Mouse (Mus musculus): Measurements from ENCODE around the gene Zfp534.
"Not testable (repeated sequence)": the region's sequence is repeated elsewhere in the genome, so short reads cannot be mapped to it uniquely, and the experiment has no call there.

DNA sequence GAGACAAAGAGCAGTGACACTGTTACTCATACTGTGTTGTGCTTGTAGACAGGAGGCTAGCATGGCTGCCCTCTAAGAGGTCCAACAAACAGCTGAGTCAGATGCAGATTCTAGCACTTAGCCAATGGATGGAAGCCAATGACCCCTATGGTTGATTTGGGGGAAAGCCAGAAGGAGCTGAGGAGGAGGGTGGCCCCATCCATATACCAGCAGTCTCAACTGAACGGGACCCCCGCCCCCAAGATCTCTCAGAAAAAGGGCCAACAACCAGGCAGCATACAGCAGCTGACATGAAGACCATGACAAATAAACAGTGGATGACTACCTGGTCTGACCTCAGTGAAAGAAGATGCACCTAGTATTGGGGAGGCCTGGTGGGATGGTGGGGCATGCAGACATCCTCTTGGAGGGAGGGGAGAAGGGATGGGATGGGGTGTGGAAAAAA lies 68.5 kb downstream of the Zfp534 start:
- not testable (repeated sequence) for TF ChIP-seq POLR2A (IDR thresholded peaks at IDR 0.05; ENCODE audit: control insufficient read depth in 1 of 2, insufficient read depth in 1 of 2, low read depth in 1 of 2, low read length in 2 of 2, poor library complexity in 1 of 2); CHD1 (IDR thresholded peaks at IDR 0.05; ENCODE audit: low read depth, low read length); RCOR1 (IDR thresholded peaks at IDR 0.05; ENCODE audit: low read depth, low read length); ZC3H11A (IDR thresholded peaks at IDR 0.05; ENCODE audit: low read depth, low read length); JUND (IDR thresholded peaks at IDR 0.05; ENCODE audit: low read depth, low read length); NRF1 (IDR thresholded peaks at IDR 0.05; ENCODE audit: insufficient read depth, low read depth, low read length, poor library complexity, severe bottlenecking); ZMIZ1 (IDR thresholded peaks at IDR 0.05; ENCODE audit: low read depth, low read length); POLR2AphosphoS5 (IDR thresholded peaks at IDR 0.05; ENCODE audit: borderline replicate concordance, low read depth, low read length); MEF2A (IDR thresholded peaks at IDR 0.05; ENCODE audit: extremely low read depth, insufficient replicate concordance, low read depth, low read length, poor library complexity, severe bottlenecking); CTCF (IDR thresholded peaks at IDR 0.05 in 2 of 3, conservative IDR thresholded peaks at IDR 0.05 in 1 of 3; ENCODE audit: control insufficient read depth in 1 of 3, insufficient read depth in 1 of 3, low read depth in 2 of 3, low read length in 3 of 3, poor library complexity in 1 of 3, severe bottlenecking in 1 of 3)
